9 mouse cellular contexts compared by ENCODE assay signal in the genomic region with DNA sequence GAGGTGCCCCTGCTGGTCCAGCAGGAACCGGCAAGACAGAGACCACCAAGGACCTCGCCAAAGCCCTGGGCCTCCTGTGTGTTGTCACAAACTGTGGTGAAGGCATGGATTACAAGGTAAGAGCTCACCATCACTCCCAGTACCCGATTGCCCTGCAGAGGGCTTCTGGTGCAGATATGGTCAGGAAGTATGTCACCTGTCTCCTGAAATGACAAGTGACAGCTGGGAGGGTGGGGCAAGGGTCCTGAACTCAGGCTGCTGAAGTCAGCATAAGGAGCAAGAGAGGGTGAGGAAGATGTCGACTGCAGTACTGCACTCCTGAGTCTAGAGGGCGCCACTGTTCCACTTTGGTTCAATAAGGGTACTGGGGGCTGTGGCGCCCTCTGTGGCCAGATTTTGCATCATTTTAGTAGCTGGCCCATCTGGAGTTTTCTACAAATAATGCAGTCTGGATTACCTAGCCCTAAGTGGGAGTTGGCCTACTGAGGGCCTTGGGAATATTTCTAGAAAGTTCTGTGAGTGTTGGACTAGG. TPM values are rescaled to one million over a fixed set of nuclear protein-coding genes. Genes with fewer than 3 reads are reported as not detected.
DNase-seq lines count a peak whose midpoint lies in the region; ATAC-seq and TF ChIP-seq lines count a peak whose summit lies in the region.
"Had no signal": no experiment of that assay in that cellular context is flagged by ENCODE, and none has a peak within 500 bp of the region (broad histone marks: within the 10 kb centered on the region; RNA-seq: fewer than 3 reads in every experiment).

No protein-coding gene starts in this region.

- no peaks in the 10 kb centered on the region for H3K4me1 ChIP-seq in bone marrow, adult 2 months (ENCODE audit: control insufficient read depth, insufficient read depth, low read length)
- no peaks in the 10 kb centered on the region for H3K4me1 ChIP-seq in embryonic facial prominence, embryonic 14.5 days (ENCODE audit: control insufficient read depth, insufficient read depth, low read length)
- H3K4me1 ChIP-seq: midbrain, embryonic 12.5 days had no signal

- DNase-seq in frontal cortex, adult 2 months (ENCODE audit: extremely low spot score in 1 of 2, low spot score in 1 of 2) = peak; percentile 4 to 74
- DNase-seq in A20 (ENCODE audit: low read depth, low spot score) = peak; percentile 69
- DNase-seq in embryonic facial prominence, embryonic 14.5 days (ENCODE audit: low spot score) = peak; percentile 18
- DNase-seq in layer of hippocampus, adult 11-12 months (ENCODE audit: low spot score) = peak; percentile 76
- DNase-seq in lung, postnatal 10 days = peak; percentile 77
- peak; percentile 11 to 13 for DNase-seq in thymus, adult 18-20 months

- TF ChIP-seq POLR2A in bone marrow, adult 2 months (IDR thresholded peaks at IDR 0.05; ENCODE audit: borderline replicate concordance, control insufficient read depth, low read depth, low read length) = no peak

- no peak overlapping the region for H3K4me2 ChIP-seq in embryonic facial prominence, embryonic 14.5 days (ENCODE audit: low read depth, low read length)
- H3K4me2 ChIP-seq: midbrain, embryonic 12.5 days had no signal

- H3K9me3 ChIP-seq in embryonic facial prominence, embryonic 14.5 days (ENCODE audit: control insufficient read depth, low read length) = 0 out of 2 replicates have a peak, but pooled peaks cover 5% of the 10 kb centered on the region
- H3K9me3 ChIP-seq: midbrain, embryonic 12.5 days had no signal

- no peak for ATAC-seq in frontal cortex, adult (ENCODE audit: low TSS enrichment)
- no peak for ATAC-seq in embryonic facial prominence, embryonic 14.5 days (ENCODE audit: low read depth)

- peak; percentile 61 for TF ChIP-seq CTCF in bone marrow, adult 2 months (IDR thresholded peaks at IDR 0.05; ENCODE audit: control insufficient read depth, insufficient read depth, low read length)

- H3K4me3 ChIP-seq in bone marrow, adult 2 months (replicated peaks; ENCODE audit: control insufficient read depth, low read depth, low read length) = no peak overlapping the region
- H3K4me3 ChIP-seq in embryonic facial prominence, embryonic 14.5 days (ENCODE audit: low read depth, low read length) = no peak overlapping the region
- H3K4me3 ChIP-seq: midbrain, embryonic 12.5 days had no signal

- no peak overlapping the region for H3K9ac ChIP-seq in embryonic facial prominence, embryonic 14.5 days (ENCODE audit: low read depth, low read length)
- H3K9ac ChIP-seq: midbrain, embryonic 12.5 days had no signal

- H3K27ac ChIP-seq in bone marrow, adult 2 months (ENCODE audit: control insufficient read depth, insufficient read depth, low read depth, low read length, poor library complexity) = no peak overlapping the region
- H3K27ac ChIP-seq in embryonic facial prominence, embryonic 14.5 days (replicated peaks; ENCODE audit: low read depth, low read length) = no peak overlapping the region
- H3K27ac ChIP-seq: midbrain, embryonic 12.5 days had no signal

- 40% methylated on average over 6 of the region's 6 CpGs for WGBS in bone marrow, adult 2 months
- 61% methylated on average over 6 of the region's 6 CpGs for whole genome bisulfite sequencing in embryonic facial prominence, embryonic 14.5 days

- H3K36me3 ChIP-seq in embryonic facial prominence, embryonic 14.5 days (ENCODE audit: control insufficient read depth, insufficient read depth, low read length) = no peaks in the 10 kb centered on the region
- H3K36me3 ChIP-seq: midbrain, embryonic 12.5 days had no signal

- no peaks in the 10 kb centered on the region for H3K27me3 ChIP-seq in embryonic facial prominence, embryonic 14.5 days (replicated peaks; ENCODE audit: control insufficient read depth, insufficient read depth, low read length)
- H3K27me3 ChIP-seq: midbrain, embryonic 12.5 days had no signal

RNA-seq across cellular contexts. Expression of a gene that starts 52.4 kb away (rescaled TPM):
- polyA plus RNA-seq in frontal cortex, adult 2 months (2012; rRNA removed) = 0.26 and 0.38 TPM in 2 replicates
- polyA plus RNA-seq in bone marrow, adult 2 months (2011; ENCODE audit: insufficient read depth, insufficient read length, low replicate concordance, missing spikeins) = 0.09 TPM in 1 of 2 replicates, not detected in the other
- 0.25 and 0.39 TPM in 2 replicates for polyA plus RNA-seq in embryonic facial prominence, embryonic 14.5 days (2014; fragmentation: Nextera tagmentation; extraction: Ambion mirVana)

Comparison
In these comparisons a context has a peak if more than half of its experiments do, and no peak if none do; other contexts are left out.
1. DNase-seq: peak in every context shown above with its lines; median percentile 77 in lung, postnatal 10 days; 76 in layer of hippocampus, adult 11-12 months; 69 in A20; 39 in frontal cortex, adult 2 months; 18 in embryonic facial prominence, embryonic 14.5 days; 12 in thymus, adult 18-20 months.